Mouse (Mus musculus): ENCODE results near the gene Itga9.

The Itga9 gene

GRCm38 (mm10) chr9:118688248-118688647 is 81.8 kb downstream of the Itga9 start:
- DNase-seq (ENCODE audit: low spot score) = no peak

GRCm38 (mm10) chr9:118688921-118689451 is 82.5 kb downstream of the Itga9 start:
- DNase-seq (ENCODE audit: low spot score) = no peak

- DNase-seq (ENCODE audit: low spot score) = no peak
Measured at GRCm38 (mm10) chr9:118693256-118693655, 86.8 kb downstream of the Itga9 start.

- no peak for DNase-seq (ENCODE audit: low spot score)
Measured at GRCm38 (mm10) chr9:118694420-118694825, 87.9 kb downstream of the Itga9 start.

- no peak for DNase-seq (ENCODE audit: low spot score)
Measured at GRCm38 (mm10) chr9:118698191-118698590, 91.7 kb downstream of the Itga9 start.

GRCm38 (mm10) chr9:118699716-118700115 is 93.2 kb downstream of the Itga9 start:
- DNase-seq (ENCODE audit: low spot score) = no peak

- no peak for DNase-seq (ENCODE audit: low spot score)
Measured at GRCm38 (mm10) chr9:118700889-118701288, 94.4 kb downstream of the Itga9 start.

GRCm38 (mm10) chr9:118701791-118702190 is 95.3 kb downstream of the Itga9 start:
- no peak for DNase-seq (ENCODE audit: low spot score)

GRCm38 (mm10) chr9:118703146-118703545 is 96.7 kb downstream of the Itga9 start:
- no peak for DNase-seq (ENCODE audit: low spot score)

GRCm38 (mm10) chr9:118705381-118706074 is 99.0 kb downstream of the Itga9 start:
- DNase-seq (ENCODE audit: low spot score) = peak; percentile 21

- no peak for DNase-seq (ENCODE audit: low spot score)
Measured at GRCm38 (mm10) chr9:118706176-118706975, 99.9 kb downstream of the Itga9 start.

GRCm38 (mm10) chr9:118710625-118711024 is 104.1 kb downstream of the Itga9 start:
- no peak for DNase-seq (ENCODE audit: low spot score)

GRCm38 (mm10) chr9:118711749-118712148 is 105.3 kb downstream of the Itga9 start:
- DNase-seq (ENCODE audit: low spot score) = no peak

GRCm38 (mm10) chr9:118713515-118713914 is 107.0 kb downstream of the Itga9 start:
- DNase-seq (ENCODE audit: low spot score) = no peak

- no peak for DNase-seq (ENCODE audit: low spot score)
Measured at GRCm38 (mm10) chr9:118714536-118714935, 108.0 kb downstream of the Itga9 start.

- DNase-seq (ENCODE audit: low spot score) = no peak
Measured at GRCm38 (mm10) chr9:118715971-118716628, 109.6 kb downstream of the Itga9 start.

GRCm38 (mm10) chr9:118717436-118717835 is 110.9 kb downstream of the Itga9 start:
- no peak for DNase-seq (ENCODE audit: low spot score)

- no peak for DNase-seq (ENCODE audit: low spot score)
Measured at GRCm38 (mm10) chr9:118718511-118718910, 112.0 kb downstream of the Itga9 start.

- DNase-seq (ENCODE audit: low spot score) = no peak
Measured at GRCm38 (mm10) chr9:118721056-118721455, 114.6 kb downstream of the Itga9 start.

- DNase-seq (ENCODE audit: low spot score) = no peak
Measured at GRCm38 (mm10) chr9:118722789-118723325, 116.4 kb downstream of the Itga9 start.

- DNase-seq (ENCODE audit: low spot score) = no peak
Measured at GRCm38 (mm10) chr9:118725128-118725527, 118.6 kb downstream of the Itga9 start.

GRCm38 (mm10) chr9:118726550-118726949 is 120.1 kb downstream of the Itga9 start:
- no peak for DNase-seq (ENCODE audit: low spot score)
